Mouse (Mus musculus) right cerebral cortex, postnatal 10 days (tissue): Measurements from ENCODE around the gene Maats1.

Experiments used
- DNase-seq, 2 experiments: peaks; one replicate each; pipeline ENCODE4 v3.0.0; 2021; ENCODE audit warnings: low spot score in 2 of 2

The Maats1 gene

GRCm38 (mm10) chr16:38294685-38295348 is 47.1 kb downstream of the Maats1 start, which contains the start of gene Nr1i2:
Gene Nr1i2, minus strand, starts transcription at chr16:38294824.
- no peak for DNase-seq

- DNase-seq: no peak
Measured at GRCm38 (mm10) chr16:38290151-38290550, 51.8 kb downstream of the Maats1 start.

DNA sequence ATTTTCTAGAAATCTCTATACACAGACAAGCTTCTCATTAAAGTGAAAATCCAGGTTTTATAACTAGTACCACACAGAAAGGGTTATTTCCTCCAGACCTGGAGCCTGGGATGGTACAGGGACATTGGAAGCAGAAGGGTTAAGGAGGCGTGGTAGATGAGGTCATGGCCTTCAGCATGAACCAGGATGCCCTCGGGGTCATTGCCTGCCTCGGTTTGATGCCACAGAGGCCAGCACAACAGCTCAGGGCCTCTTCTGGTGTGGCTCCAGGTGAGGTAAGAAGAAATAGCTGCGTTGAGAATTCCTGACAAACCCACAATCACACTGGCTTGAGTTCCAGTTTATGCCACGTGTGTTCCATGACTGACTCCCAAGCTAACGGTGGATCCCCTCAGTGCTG is 53.1 kb downstream of the Maats1 start:
- DNase-seq: no peak

- no peak for DNase-seq
Measured at GRCm38 (mm10) chr16:38287762-38288161, 54.2 kb downstream of the Maats1 start.

GRCm38 (mm10) chr16:38287357-38287756 is 54.6 kb downstream of the Maats1 start:
- DNase-seq: no peak

DNA sequence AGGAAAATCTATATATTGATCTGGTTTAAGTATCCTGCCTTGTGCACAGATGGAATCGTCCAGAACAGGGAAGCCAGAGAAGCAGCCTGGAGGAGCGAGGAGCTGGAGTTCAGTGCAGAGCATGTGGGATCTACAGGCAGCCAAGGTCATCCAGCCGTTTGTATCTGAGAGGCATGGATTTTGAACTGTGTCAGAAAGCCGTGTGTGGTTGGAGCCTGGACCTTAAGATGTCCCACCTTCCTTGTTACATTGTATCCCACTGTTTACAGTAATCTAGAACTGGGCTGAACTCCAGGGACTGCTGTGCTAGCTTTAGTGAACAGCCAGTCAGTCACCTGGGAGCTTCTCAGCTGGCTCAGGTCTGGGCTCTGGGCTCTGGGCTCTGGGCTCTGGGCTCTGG is 55.4 kb downstream of the Maats1 start:
- DNase-seq: no peak

- DNase-seq: no peak
Measured at GRCm38 (mm10) chr16:38285801-38286200, 56.1 kb downstream of the Maats1 start.

DNA sequence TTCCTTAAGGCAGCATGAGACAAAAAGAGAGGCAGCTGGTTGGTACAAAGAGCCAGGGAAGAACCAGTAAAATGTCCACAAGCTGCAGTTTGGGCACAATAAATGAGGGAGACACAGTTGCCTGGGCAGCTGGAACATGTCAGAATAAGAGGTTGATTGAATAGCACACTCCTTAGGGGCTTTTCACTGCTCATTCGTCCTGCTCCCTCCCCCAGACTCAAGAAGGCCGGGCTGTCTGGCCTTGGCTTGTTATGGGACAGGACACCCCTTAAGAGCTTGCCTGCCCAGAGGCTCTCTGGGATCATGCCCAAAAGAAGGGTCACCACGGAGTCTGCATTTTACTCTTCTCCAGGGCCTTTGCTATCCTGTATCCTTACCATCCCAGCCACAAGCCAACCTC is 58.6 kb downstream of the Maats1 start:
- DNase-seq: no peak

DNA sequence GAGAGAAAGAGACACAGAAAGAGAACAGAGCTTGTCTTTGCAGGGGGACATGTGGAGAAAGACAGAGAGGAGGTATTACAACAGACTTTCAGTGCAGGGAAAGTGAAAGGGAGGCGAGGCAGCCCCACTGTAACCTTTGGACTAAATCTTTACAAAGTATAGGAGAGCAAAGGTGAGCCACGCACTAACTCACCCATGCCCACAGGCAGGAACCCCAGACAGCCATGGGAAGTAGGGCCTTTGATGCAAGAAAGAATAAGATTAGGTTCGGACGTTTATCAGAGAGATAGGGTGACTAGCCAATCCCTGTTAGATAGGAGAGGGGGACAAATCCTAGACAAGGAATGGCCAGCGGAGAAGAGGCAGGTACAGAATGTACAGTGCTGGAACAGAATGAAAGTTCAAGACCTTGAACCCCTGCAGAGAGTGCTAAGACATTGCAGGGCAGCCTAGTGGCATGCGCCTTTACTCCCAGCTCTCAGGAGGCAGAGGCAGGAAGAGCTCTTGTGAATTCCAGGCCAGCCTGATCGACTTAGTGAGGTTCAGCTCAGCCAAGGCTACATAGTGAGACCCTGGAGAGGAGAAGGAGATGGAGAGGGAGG is 59.3 kb downstream of the Maats1 start:
- DNase-seq: no peak

DNA sequence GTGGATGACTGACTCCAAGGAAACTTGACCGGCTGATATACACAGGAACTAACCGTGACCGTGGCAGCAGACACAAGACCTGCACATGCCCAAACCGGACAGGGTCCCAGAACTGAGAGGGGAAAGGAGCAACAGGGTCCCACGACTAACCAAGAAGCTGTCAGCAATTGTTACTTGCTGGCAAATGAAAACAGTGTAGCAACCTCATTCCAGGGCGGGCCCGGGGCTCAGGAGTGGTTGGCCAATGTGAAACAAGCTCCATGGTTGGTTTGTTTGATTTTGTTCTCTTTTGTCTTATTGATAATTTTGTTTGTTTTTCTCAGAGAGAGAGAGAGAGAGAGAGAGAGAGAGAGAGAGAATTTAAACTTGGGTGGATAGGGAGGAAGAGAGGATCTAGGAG is 61.0 kb downstream of the Maats1 start:
- DNase-seq: no peak

- no peak for DNase-seq
Measured at GRCm38 (mm10) chr16:38279794-38280193, 62.1 kb downstream of the Maats1 start.

DNA sequence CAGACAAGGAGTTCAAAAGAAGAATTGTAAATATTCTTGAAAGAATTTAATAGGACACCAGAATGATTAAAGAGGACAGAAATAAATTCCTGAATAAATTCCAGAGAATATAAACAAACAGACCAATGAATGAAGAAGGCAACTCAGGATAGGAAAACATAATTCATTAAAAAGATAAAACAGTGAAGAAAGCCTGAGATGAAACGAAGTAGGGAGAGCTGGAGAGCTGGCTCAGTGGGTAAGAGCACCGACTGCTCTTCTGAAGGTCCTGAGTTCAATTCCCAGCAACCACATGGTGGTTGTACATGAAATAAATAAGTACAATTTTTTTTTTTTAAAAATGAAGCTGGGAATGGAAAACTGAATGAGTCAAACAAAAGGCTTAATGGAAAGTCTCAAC is 67.2 kb downstream of the Maats1 start:
- DNase-seq: no peak

- no peak for DNase-seq
Measured at GRCm38 (mm10) chr16:38272483-38272882, 69.5 kb downstream of the Maats1 start.

GRCm38 (mm10) chr16:38271601-38272000 is 70.3 kb downstream of the Maats1 start:
- no peak for DNase-seq

DNA sequence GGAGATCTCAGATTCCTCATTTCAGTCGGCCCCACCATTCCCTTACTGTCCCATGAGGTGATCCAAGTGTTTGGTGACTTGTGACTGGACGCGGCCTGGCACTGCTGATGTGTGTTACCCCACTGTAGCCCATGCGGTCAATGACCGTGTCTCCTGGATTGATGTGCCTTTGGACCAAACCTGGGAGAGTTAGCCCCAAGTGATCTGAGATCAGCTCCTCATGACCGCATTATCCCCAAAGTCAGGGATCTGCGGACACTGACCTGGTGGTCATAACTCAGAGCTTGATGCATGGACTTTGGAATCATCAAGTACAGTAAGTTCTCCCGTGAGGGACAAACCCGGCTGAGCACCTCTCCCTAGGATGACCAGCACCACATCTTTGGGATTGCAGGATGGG is 86.0 kb downstream of the Maats1 start:
- DNase-seq: no peak

DNA sequence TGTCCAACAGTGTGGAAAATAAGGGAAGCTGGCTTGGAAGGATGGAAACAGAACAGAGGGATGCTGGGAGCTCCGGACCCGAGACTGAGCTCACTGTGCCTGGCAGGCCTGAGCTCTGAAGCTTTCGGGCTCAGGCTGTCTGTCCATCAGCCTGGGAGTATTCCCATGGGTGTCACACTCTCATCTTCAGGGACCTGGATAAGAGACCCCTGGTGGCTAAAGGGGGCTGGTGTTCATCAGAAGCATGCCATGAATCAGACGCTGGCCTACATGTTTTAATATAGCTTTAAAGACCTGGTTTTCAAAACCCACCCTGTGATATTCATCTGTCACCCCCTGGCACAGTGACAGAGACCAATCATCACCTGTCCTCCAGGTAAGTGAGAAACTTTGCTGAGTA is 86.8 kb downstream of the Maats1 start:
- no peak for DNase-seq

DNA sequence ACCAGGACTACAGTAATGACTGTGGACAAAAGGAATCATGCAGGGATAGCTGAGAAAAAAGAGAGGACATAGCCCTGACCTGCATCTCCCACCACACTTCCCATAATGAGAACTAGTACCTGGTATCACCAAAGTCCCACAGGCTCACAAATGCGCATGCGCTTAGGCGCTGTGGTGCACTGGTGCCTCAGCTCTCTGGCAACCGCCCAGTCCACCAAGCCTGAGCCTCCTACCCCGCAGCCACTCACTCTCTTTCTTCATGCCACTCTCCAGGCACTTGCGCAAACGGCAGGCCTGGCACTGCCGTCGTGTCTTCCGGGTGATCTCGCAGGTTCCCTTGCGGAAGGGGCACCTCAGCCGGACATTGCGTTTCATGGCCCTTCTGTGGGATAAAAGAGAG is 87.9 kb downstream of the Maats1 start:
- no peak for DNase-seq

GRCm38 (mm10) chr16:38250467-38250866 is 91.5 kb downstream of the Maats1 start:
- no peak for DNase-seq

GRCm38 (mm10) chr16:38248331-38248961 is 93.5 kb downstream of the Maats1 start:
- no peak for DNase-seq
